Mouse (Mus musculus) hindbrain, postnatal 0 days (tissue): Measurements from ENCODE around the gene Gm13290. TPM values are rescaled to one million over a fixed set of nuclear protein-coding genes. Genes with fewer than 3 reads are reported as not detected.
"Not testable (repeated sequence)": the region's sequence is repeated elsewhere in the genome, so short reads cannot be mapped to it uniquely, and the experiment has no call there.

ENCODE experiments used
- ATAC-seq: fragments of 200-750 bp; cut with Nextera tagmentation; 2 replicates; pipeline ENCODE4 v1.8.0; 2017; ENCODE audit warnings: mild to moderate bottlenecking, moderate TSS enrichment, moderate library complexity
- DNase-seq: peaks from one replicate; pipeline ENCODE4 v3.0.0-alpha.2; 2015; ENCODE audit warnings: low spot score
- H3K27ac ChIP-seq: fragments of 300-500 bp; sonication (generic); 2 replicates; pipeline ENCODE4 v1.5.1; 2014; ENCODE audit warnings: mild to moderate bottlenecking
- H3K27me3 ChIP-seq: fragments of 300-500 bp; sonication (generic); 2 replicates; pipeline ENCODE4 v1.6.1; 2014; ENCODE audit warnings: low read length, mixed read lengths; ENCODE audit not compliant: insufficient read depth
- H3K36me3 ChIP-seq: fragments of 300-500 bp; sonication (generic); 2 replicates; pipeline ENCODE4 v1.6.1; 2014; ENCODE audit warnings: low read length, mixed read lengths; ENCODE audit not compliant: insufficient read depth
- H3K4me1 ChIP-seq: fragments of 300-500 bp; sonication (generic); 2 replicates; pipeline ENCODE4 v1.6.1; 2014; ENCODE audit warnings: antibody characterized with exemption, low read length, mixed read lengths; ENCODE audit not compliant: insufficient read depth
- H3K4me2 ChIP-seq: fragments of 300-500 bp; sonication (generic); 2 replicates; pipeline ENCODE4 v1.6.1; 2014; ENCODE audit warnings: low read depth, mild to moderate bottlenecking, low read length, moderate library complexity, mixed read lengths
- H3K4me3 ChIP-seq: fragments of 300-500 bp; sonication (generic); 2 replicates; pipeline ENCODE4 v1.5.1; 2014; ENCODE audit warnings: low read length
- H3K9ac ChIP-seq: fragments of 300-500 bp; sonication (generic); replicated peaks from 2 replicates; pipeline ENCODE4 v1.6.1; 2014; ENCODE audit warnings: mild to moderate bottlenecking, low read length, moderate library complexity, mixed read lengths
- H3K9me3 ChIP-seq: fragments of 300-500 bp; sonication (generic); 2 replicates; pipeline ENCODE4 v1.6.1; 2016; ENCODE audit warnings: low read length, mixed read lengths
- CTCF ChIP-seq: IDR thresholded peaks from 2 replicates; pipeline ENCODE4 v1.5.1; 2016; ENCODE audit warnings: antibody characterized with exemption, control low read depth, low read depth
- WGBS: fragments of 180-500 bp; shearing (Covaris S2); extraction: QIAGEN DNeasy Blood & Tissue Kit; methylation state at CpG from one replicate; pipeline ENCODE4 v1.1.7; 2014; 5-methylcytosine and 5-hydroxymethylcytosine counted together
- polyA plus RNA-seq: library from polyadenylated mRNA; unstranded; fragments of >200 nt; fragmentation: Nextera tagmentation; extraction: Ambion mirVana; gene quantifications from 2 replicates; pipeline ENCODE4 v1.2.1, GENCODE M21; 2015
- total RNA-seq: library from RNA; depleted of rRNA; stranded (reverse); fragments of >200 nt; gene quantifications from 2 replicates; pipeline ENCODE4 v1.2.3, GENCODE M21; 2014; rRNA removed

Gm13290 gene
- total RNA-seq (not detected in 2 replicates), polyA plus RNA-seq (not detected in 2 replicates)

DNA sequence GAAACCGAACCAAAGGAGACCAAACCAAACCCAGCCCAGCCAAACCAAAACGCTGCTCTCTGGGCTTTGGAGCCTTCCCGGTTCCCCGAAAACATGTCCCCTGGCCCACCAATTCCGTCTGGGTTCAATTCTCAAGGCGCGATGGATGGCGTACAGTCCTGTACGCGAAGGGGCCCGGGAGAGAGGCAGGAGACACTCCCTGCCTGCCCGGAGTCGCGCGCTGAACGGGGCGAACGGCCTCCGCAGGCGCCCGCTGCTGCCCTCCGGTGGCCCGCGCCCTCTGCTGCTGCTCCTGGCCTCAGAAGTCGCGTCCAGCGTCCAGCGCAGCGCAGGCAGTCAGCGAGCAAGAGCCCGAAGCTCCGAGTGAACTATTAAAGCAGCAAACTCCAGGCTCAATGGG is at the start of gene Gm13290:
TSS of gene Gm13290 (plus strand) at position 301 of the 400 bp plus-strand sequence.
- H3K27ac ChIP-seq, H3K9ac ChIP-seq, H3K4me2 ChIP-seq, H3K36me3 ChIP-seq, H3K4me1 ChIP-seq, H3K9me3 ChIP-seq, DNase-seq, H3K27me3 ChIP-seq, H3K4me3 ChIP-seq, ATAC-seq: not testable (repeated sequence)
- WGBS, result no CpG with 5 or more reads among the region's 32 CpGs

GRCm38 (mm10) chr4:88726727-88727126 is 46.9 kb upstream of the Gm13290 start:
- no peaks in the 10 kb centered on the region for H3K4me1 ChIP-seq
- H3K27ac ChIP-seq, result no peak overlapping the region
- no peaks in the 10 kb centered on the region for H3K9me3 ChIP-seq
- ATAC-seq, result no peak
- no peak overlapping the region for H3K4me3 ChIP-seq
- 80% methylated on average over 6 of the region's 6 CpGs for WGBS
- H3K36me3 ChIP-seq, result no peaks in the 10 kb centered on the region
- H3K9ac ChIP-seq, result no peak overlapping the region
- no peaks in the 10 kb centered on the region for H3K27me3 ChIP-seq
- H3K4me2 ChIP-seq, result no peak overlapping the region
- DNase-seq, result no peak
- no peak for TF ChIP-seq CTCF

DNA sequence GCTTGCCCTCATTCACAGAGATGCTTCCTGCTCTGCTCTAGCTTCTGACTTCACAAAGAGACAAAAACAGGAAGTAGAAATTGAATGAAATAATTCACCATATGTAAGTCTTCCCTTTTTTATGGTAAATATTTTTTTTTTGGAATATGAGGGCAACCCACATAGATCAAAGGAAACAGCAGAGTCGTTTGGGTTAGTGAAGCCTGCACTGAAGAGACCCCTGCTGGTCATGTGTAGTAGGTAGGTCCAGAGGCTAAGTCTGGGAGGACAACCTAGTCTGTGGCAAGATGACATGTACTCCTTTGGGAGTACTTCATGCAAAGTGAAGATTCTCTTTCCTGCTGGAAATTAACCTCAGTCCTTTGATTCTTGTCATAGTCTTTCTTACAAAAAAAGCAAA is 46.3 kb upstream of the Gm13290 start:
- H3K4me1 ChIP-seq, result no peaks in the 10 kb centered on the region
- H3K36me3 ChIP-seq, result no peaks in the 10 kb centered on the region
- peak; percentile 61 for TF ChIP-seq CTCF
- no peak for ATAC-seq
- no peak overlapping the region for H3K27ac ChIP-seq
- H3K9ac ChIP-seq, result no peak overlapping the region
- 0% methylated on average over 1 of the region's 1 CpGs for WGBS
- no peak overlapping the region for H3K4me3 ChIP-seq
- no peaks in the 10 kb centered on the region for H3K27me3 ChIP-seq
- no peak for DNase-seq
- no peaks in the 10 kb centered on the region for H3K9me3 ChIP-seq
- no peak overlapping the region for H3K4me2 ChIP-seq

GRCm38 (mm10) chr4:88738480-88738879 is 35.2 kb upstream of the Gm13290 start:
- Histone ChIP-seq H3K4me2 (no peak overlapping the region), H3K4me3 (no peak overlapping the region), H3K27ac (no peak overlapping the region), H3K4me1 (no peaks in the 10 kb centered on the region), H3K9ac (no peak overlapping the region), H3K36me3 (no peaks in the 10 kb centered on the region), H3K9me3 (no peaks in the 10 kb centered on the region), H3K27me3 (no peaks in the 10 kb centered on the region)
- DNase-seq (peak; percentile 69), ATAC-seq (no peak)
- WGBS, result 2% methylated on average over 2 of the region's 2 CpGs
- peak; percentile 82 for TF ChIP-seq CTCF

DNA sequence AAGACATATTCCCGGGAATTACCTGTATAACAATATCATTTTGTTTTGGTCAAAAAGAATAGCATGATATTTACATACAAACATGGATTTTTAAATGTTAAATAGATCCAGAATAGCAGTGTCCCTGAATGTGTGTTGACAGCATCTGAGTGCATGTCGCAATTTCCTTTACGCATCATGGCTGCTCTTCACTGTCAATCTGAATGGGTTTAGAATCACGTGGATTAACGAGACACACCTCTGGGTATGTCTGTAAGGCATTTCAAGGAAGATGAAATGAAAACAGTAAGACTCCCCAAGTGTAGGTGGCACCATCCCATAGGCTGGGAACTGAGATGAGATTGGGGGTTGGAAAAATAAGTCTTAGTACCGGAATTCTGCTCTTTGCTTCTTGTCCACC is 34.6 kb upstream of the Gm13290 start:
- WGBS, result 88% methylated on average over 6 of the region's 6 CpGs
- no peak for TF ChIP-seq CTCF
- H3K27ac ChIP-seq, result no peak overlapping the region
- no peak overlapping the region for H3K4me3 ChIP-seq
- H3K4me2 ChIP-seq, result no peak overlapping the region
- ATAC-seq, result no peak
- DNase-seq, result no peak
- H3K4me1 ChIP-seq, result no peaks in the 10 kb centered on the region
- H3K36me3 ChIP-seq, result no peaks in the 10 kb centered on the region
- no peaks in the 10 kb centered on the region for H3K27me3 ChIP-seq
- H3K9me3 ChIP-seq, result no peaks in the 10 kb centered on the region
- H3K9ac ChIP-seq, result no peak overlapping the region

DNA sequence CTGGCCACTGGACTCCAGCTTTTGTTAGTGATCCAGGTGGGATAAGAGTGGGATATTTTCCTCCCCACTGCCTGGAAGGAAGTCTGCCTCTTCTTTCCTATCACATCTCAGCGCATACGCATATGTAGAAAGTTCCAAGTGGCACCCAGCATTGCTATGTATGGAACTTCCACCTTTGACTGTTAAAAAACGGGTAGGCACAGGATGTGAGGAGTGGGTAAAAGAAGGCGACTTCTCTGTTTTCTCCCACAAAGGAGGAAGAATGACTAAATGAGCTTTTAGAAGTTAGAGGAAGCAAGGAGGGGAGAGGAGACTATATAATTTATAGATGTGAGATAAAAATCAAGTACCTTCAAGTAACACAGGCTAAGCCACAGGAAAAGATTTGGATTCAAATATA is 32.2 kb upstream of the Gm13290 start:
- H3K9me3 ChIP-seq, result no peaks in the 10 kb centered on the region
- 83% methylated on average over 4 of the region's 4 CpGs for WGBS
- TF ChIP-seq CTCF, result no peak
- no peak for ATAC-seq
- no peak overlapping the region for H3K27ac ChIP-seq
- H3K9ac ChIP-seq, result no peak overlapping the region
- H3K4me1 ChIP-seq, result no peaks in the 10 kb centered on the region
- no peak for DNase-seq
- H3K4me3 ChIP-seq, result no peak overlapping the region
- no peak overlapping the region for H3K4me2 ChIP-seq
- no peaks in the 10 kb centered on the region for H3K27me3 ChIP-seq
- H3K36me3 ChIP-seq, result no peaks in the 10 kb centered on the region

DNA sequence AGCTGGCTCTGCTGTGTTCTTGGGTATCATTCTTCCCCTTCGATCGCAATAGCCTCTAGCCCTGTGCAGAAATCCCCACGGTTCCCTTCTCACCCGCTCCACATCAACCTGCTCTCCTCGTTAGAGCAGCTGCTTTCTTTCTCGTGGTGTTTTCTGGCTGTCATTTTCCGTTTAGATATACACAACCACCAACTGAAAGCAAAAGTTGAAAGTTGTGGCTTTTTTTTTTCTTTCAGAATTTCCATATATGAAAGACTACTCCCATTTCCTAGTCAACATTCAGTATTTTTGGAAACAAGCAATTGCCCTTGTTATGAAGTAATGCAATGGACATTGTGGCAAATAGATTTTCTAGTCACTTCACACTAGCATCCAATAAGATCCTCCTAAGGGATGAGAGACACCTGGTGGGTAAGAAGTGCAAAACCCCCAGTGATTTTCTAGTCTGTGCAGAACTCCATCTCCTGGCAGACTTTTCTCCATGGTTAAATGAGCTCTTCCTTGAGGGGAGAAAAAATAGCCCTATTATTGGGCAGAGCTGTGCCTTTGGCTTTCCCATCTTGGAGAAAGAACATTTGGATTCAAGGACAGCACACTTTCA is 30.8 kb upstream of the Gm13290 start:
- no peak overlapping the region for H3K4me2 ChIP-seq
- 80% methylated on average over 7 of the region's 7 CpGs for WGBS
- H3K9me3 ChIP-seq, result no peaks in the 10 kb centered on the region
- H3K36me3 ChIP-seq, result no peaks in the 10 kb centered on the region
- no peaks in the 10 kb centered on the region for H3K4me1 ChIP-seq
- DNase-seq (no peak), ATAC-seq (no peak)
- H3K27ac ChIP-seq, result no peak overlapping the region
- TF ChIP-seq CTCF, result peak; percentile 39; the same call in 1 of the 2 replicates
- no peak overlapping the region for H3K9ac ChIP-seq
- no peak overlapping the region for H3K4me3 ChIP-seq
- no peaks in the 10 kb centered on the region for H3K27me3 ChIP-seq
